Mouse (Mus musculus) testis, adult 2 months (tissue): ENCODE measurements around the gene Shkbp1. TPM values are rescaled to one million over a fixed set of nuclear protein-coding genes. Genes with fewer than 3 reads are reported as not detected.

Experiments used
- H3K27ac ChIP-seq: fragments of 200-500 bp; 2 replicates; pipeline ENCODE4 v1.5.1; 2012; ENCODE audit warnings: low read depth, low read length; ENCODE audit not compliant: control insufficient read depth, insufficient read depth
- H3K27me3 ChIP-seq: fragments of 200-500 bp; 2 replicates; pipeline ENCODE4 v1.6.1; 2012; ENCODE audit warnings: mild to moderate bottlenecking, low read length, moderate library complexity; ENCODE audit not compliant: control insufficient read depth, insufficient read depth
- H3K36me3 ChIP-seq: fragments of 200-500 bp; 2 replicates; pipeline ENCODE4 v1.6.1; 2012; ENCODE audit warnings: mild to moderate bottlenecking, low read length; ENCODE audit not compliant: control insufficient read depth, insufficient read depth
- H3K4me1 ChIP-seq: fragments of 200-500 bp; 2 replicates; pipeline ENCODE4 v1.6.1; 2012; ENCODE audit warnings: low read length; ENCODE audit not compliant: control insufficient read depth, insufficient read depth
- H3K4me3 ChIP-seq: fragments of 200-500 bp; 2 replicates; pipeline ENCODE4 v1.5.1; 2012; ENCODE audit warnings: low read depth, mild to moderate bottlenecking, low read length, moderate library complexity, mixed read lengths; ENCODE audit not compliant: control insufficient read depth
- CTCF ChIP-seq: fragments of 200-500 bp; IDR thresholded peaks from 2 replicates; pipeline ENCODE4 v1.5.1; 2012; ENCODE audit warnings: low read depth, mild to moderate bottlenecking, inconsistent platforms, low read length, moderate library complexity; ENCODE audit not compliant: control insufficient read depth, insufficient read depth, insufficient replicate concordance
- POLR2A ChIP-seq: fragments of 200-500 bp; IDR thresholded peaks from 2 replicates; pipeline ENCODE4 v1.6.1; 2012; ENCODE audit warnings: low read depth, mild to moderate bottlenecking, inconsistent platforms, low read length, moderate library complexity; ENCODE audit not compliant: control insufficient read depth
- polyA plus RNA-seq: library from polyadenylated mRNA; depleted of rRNA; stranded (reverse); fragments of >200 nt; gene quantifications from 2 replicates; pipeline ENCODE4 v1.2.3, GENCODE M21; 2012

Gene Shkbp1
- polyA plus RNA-seq, 1 experiment = 22.4 TPM

DNA sequence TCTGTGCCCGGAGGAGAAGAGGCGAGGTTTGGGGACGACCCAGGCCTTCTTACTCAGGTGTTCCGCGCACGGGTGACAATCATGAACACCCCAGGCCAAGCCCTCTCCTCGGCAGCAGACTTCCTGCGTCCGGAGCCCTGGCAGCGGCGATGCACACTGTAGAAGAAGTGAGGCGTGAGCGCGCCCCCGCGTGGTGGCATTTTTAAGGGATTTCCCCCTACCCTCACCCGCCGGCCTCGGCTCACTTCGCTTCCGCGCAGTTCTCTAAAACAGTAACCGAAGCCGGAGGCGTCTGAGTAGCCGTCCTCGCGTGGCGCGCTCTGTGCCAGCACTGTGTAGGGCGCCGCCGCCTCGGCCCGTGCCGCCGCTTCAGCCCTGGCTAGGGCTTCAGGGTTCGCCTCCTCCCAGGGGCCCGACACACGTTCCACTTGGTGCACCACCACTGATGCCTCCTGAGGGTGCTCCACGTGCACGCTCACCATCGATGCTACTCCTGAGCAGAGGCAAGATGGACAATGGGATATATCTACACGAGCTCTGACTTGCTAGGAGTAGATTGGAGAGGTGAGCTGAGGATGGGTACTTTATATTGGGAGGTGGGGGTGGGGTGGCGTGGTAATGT is 26.4 kb downstream of the Shkbp1 start:
- Histone ChIP-seq H3K36me3 (no peaks in the 10 kb centered on the region), H3K27ac (no peak overlapping the region), H3K27me3 (peaks cover 8% of the 10 kb centered on the region), H3K4me1 (peaks cover 31% of the 10 kb centered on the region), H3K4me3 (peak overlapping the region; percentile 13)
- TF ChIP-seq POLR2A = no peak
- TF ChIP-seq CTCF = peak; percentile 44; the same call in 1 of the 2 replicates

- Histone ChIP-seq H3K4me1 (peaks cover 31% of the 10 kb centered on the region), H3K36me3 (no peaks in the 10 kb centered on the region), H3K27ac (no peak overlapping the region), H3K4me3 (no peak overlapping the region), H3K27me3 (peaks cover 6% of the 10 kb centered on the region)
- TF ChIP-seq POLR2A (no peak), CTCF (no peak)
Observed at GRCm38 (mm10) chr7:27328648-27329047, 27.2 kb downstream of the Shkbp1 start.

DNA sequence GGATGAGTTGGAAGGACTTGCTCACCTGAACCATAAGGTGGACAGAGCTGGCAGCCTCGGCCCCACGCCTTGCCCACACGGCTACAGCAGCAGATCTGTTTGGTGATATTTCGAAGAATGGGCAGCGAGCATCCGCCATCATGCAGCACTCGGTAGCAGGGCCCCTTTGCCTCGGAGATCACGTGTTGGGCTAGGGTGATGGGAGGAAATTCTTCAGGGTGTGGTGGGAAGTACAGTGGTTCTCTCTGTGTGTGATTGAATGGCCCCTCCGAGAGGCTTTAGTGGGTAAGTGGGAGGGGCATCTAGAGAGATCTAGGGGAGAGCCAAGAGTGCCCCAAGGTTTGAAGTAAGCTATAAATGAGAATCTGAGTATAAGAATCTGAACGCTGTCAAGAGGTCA is 27.7 kb downstream of the Shkbp1 start:
- no peak overlapping the region for H3K4me3 ChIP-seq
- no peak overlapping the region for H3K27ac ChIP-seq
- H3K36me3 ChIP-seq = no peaks in the 10 kb centered on the region
- H3K4me1 ChIP-seq = peaks cover 31% of the 10 kb centered on the region
- peaks cover 6% of the 10 kb centered on the region for H3K27me3 ChIP-seq
- no peak for TF ChIP-seq CTCF

DNA sequence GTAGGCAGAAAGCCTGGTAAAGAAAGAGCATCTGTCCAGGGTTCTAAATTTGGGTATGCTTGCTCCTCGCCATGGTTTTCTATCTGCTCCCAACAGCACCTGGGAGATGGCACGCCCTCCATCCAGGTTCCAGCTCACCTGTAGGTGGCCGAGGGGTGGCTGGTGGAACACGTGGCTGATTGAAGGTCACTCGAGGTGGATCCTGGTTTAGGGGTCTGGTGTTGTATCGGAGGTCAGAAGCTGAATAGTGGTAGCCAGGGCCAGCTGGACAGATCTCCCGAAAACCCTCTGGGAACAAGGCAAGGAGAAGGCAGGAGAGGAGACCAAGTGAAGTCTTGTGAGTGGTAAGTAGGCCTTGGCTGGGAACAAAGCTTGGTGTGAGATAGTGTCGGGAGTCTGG is 28.3 kb downstream of the Shkbp1 start:
- Histone ChIP-seq H3K4me1 (peaks cover 31% of the 10 kb centered on the region), H3K27ac (no peak overlapping the region), H3K4me3 (no peak overlapping the region), H3K36me3 (no peaks in the 10 kb centered on the region), H3K27me3 (peaks cover 6% of the 10 kb centered on the region)
- no peak for TF ChIP-seq POLR2A
- TF ChIP-seq CTCF = no peak

- TF ChIP-seq POLR2A = no peak
- no peak overlapping the region for H3K27ac ChIP-seq
- peaks cover 6% of the 10 kb centered on the region for H3K27me3 ChIP-seq
- H3K4me1 ChIP-seq = peaks cover 33% of the 10 kb centered on the region
- H3K36me3 ChIP-seq = no peaks in the 10 kb centered on the region
- H3K4me3 ChIP-seq = no peak overlapping the region
Observed at GRCm38 (mm10) chr7:27326101-27326880, 29.5 kb downstream of the Shkbp1 start.

- Histone ChIP-seq H3K36me3 (no peaks in the 10 kb centered on the region), H3K27me3 (peaks cover 6% of the 10 kb centered on the region), H3K4me1 (peaks cover 28% of the 10 kb centered on the region), H3K27ac (no peak overlapping the region), H3K4me3 (no peak overlapping the region; the same call in 1 of the 2 replicates)
- no peak for TF ChIP-seq CTCF
- no peak for TF ChIP-seq POLR2A
Observed at GRCm38 (mm10) chr7:27325697-27326096, 30.1 kb downstream of the Shkbp1 start.

DNA sequence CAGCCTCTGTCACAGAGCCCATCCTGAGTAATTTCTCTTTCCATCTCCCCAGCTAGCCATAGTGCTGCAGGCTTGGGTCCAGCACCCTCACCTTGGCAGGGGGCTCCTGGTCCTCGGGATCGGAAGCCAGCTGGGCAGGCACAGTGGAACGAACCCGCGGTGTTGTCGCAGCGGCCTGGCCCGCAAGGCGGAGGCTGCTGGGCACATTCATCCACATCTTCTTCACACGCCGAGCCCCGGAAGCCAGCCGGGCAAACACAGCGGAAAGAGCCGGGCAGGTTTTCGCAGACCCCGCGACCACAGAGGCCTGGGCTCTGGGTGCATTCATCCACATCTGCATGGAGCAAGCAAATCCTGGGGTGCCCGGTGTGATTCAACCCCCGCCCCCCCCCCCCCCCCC is 30.9 kb downstream of the Shkbp1 start:
- peaks cover 6% of the 10 kb centered on the region for H3K27me3 ChIP-seq
- no peak overlapping the region for H3K4me3 ChIP-seq
- TF ChIP-seq CTCF (no peak), POLR2A (no peak)

More for the DNA sequence above, 30.9 kb downstream of the Shkbp1 start:
- peaks cover 25% of the 10 kb centered on the region for H3K4me1 ChIP-seq
- no peak overlapping the region for H3K27ac ChIP-seq
- H3K36me3 ChIP-seq = no peaks in the 10 kb centered on the region
